Mouse (Mus musculus): ENCODE data around the gene Rgs6. TPM values are rescaled to one million over a fixed set of nuclear protein-coding genes. Genes with fewer than 3 reads are reported as not detected.

The Rgs6 gene
- total RNA-seq, 2 experiments from 2014 or later: 2.6 to 2.8 TPM

DNA sequence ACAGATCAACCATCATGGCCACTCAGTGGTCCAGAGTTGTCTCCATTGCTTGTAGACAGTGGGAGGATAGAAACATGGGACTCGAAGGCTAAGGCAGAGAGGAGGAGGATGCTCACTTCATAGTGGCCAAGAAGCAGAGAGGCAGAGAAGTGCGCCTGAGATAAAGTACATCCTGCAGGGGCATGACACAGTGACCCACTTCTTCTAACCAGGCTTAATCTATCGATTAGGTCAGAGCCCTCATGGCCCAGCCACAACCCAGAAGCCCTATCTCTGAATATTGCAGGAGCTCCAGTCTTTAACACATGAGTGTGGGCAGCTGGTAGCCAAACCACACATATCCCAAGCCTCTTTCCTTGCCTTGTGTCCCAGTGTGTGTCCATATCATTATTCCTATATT lies 385.7 kb downstream of the Rgs6 start:
- no peak for DNase-seq

GRCm38 (mm10) chr12:82978275-82978674 lies 390.2 kb downstream of the Rgs6 start:
- DNase-seq: no peak

DNA sequence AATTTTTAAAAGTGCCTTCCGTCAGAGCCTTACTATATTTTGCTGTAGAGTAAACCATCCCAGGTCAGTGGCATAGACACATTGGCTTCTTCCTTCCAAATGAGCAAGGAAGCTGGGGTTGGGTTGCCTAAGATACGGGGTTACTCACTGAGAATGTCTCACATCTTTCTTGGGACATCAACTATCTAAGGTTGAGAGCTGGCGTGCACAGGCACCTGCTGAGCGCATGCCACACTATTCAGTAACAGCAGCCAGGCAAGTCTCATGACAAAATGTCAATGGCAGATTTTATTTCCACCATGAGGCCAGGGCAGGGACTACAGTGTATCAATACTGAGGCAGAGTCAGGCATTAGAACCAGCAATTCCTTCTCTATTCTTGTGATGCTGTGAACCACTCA lies 394.6 kb downstream of the Rgs6 start:
- no peak for DNase-seq

GRCm38 (mm10) chr12:82985300-82985699 lies 397.2 kb downstream of the Rgs6 start:
- DNase-seq: no peak

- DNase-seq: no peak
These were observed 399.6 kb downstream of the Rgs6 start for GRCm38 (mm10) chr12:82987661-82988060.

GRCm38 (mm10) chr12:82993905-82994304 lies 405.8 kb downstream of the Rgs6 start:
- DNase-seq: no peak

GRCm38 (mm10) chr12:82996775-82997174 lies 408.7 kb downstream of the Rgs6 start:
- no peak for DNase-seq

GRCm38 (mm10) chr12:82998682-82999332 lies 410.7 kb downstream of the Rgs6 start:
- no peak for DNase-seq

- DNase-seq: no peak
These were observed 411.4 kb downstream of the Rgs6 start for GRCm38 (mm10) chr12:82999333-83000032.

DNA sequence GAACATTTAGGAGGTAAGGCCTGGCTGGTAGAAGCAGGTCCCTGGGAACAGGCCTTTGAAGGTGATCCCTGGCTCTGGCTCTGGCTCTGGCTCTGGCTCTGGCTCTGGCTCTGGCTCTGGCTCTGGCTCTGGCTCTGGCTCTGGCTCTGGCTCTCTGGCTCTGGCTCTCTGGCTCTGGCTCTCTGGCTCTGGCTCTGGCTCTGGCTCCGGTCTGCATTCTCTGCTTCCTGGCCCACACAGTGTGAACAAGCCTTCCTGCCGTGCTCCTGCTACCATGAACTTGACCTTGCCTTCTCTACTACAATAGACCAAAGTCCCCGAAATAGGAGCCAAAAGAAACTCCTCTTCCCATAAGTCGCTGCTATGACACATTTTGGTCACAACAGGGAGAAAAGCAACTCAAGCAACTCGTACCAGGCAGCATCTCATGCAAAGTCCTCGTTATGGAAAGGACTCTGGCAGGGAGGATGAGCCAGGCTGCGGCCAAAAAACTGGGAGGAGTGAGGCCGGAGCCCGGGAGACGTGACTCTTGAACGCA lies 412.0 kb downstream of the Rgs6 start:
- DNase-seq: peak; percentile 19

DNA sequence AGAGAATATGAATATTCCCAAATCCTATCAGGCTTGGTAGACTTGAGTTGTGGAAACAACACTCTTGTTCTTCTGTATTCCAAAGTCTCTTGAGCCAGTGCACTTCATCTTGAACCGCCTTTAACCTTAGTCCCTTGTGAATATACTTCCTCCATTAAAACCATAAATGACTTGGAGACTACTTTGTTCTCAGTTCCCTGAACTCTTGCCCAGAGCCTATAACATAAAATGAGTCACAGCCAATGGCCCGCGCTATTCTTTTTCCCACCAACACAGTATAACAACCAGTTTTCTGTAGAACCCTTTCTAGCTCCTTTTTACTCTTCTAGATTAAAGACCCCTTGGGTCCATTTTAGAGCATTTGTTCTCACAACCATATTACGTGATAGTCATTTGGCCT lies 412.9 kb downstream of the Rgs6 start:
- DNase-seq: no peak

GRCm38 (mm10) chr12:83004014-83004682 lies 416.1 kb downstream of the Rgs6 start:
- DNase-seq: no peak

- no peak for DNase-seq
These were observed 423.0 kb downstream of the Rgs6 start for GRCm38 (mm10) chr12:83011056-83011565.

- DNase-seq: no peak
These were observed 426.0 kb downstream of the Rgs6 start for GRCm38 (mm10) chr12:83013918-83014691.

- DNase-seq: no peak
These were observed 426.8 kb downstream of the Rgs6 start for GRCm38 (mm10) chr12:83014848-83015247.

DNA sequence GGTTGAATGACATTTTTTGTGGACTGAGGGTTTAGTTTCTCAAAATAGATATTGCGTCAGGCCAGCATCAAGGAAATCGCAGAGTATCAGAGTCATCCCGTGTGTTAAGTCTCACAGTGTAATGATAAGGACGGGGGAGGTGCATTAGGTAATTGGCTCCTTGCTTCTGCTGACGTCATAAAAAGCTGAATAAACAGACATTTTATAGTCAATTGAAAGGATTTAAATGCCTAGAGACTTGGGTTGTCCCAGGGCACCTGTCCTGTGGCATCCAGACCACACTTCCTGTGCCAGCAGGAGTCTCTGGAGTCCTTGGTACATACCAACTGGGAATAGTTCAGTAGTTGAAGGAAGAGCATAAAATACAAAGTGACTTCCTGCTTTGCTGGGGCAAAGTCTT lies 427.3 kb downstream of the Rgs6 start:
- no peak for DNase-seq

DNA sequence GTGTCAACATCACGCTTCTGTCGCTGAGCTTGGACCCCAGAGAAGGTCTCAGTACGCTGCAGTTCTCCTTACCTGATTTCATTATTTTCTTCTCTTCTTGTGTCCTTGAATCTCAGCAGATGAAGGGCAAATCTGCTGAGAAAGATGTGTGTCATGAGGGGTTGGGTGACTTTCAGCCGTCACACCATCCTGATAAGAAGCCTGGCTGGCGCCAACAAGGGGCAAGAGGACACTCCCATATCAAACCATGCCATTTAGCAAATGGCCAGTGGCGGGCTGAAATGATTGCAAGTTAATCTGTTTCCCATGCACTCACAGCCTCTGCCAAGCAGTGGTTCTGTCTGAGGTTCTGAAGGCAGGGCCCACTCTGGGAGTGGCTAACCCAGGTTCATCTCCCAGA lies 428.4 kb downstream of the Rgs6 start:
- DNase-seq: no peak

GRCm38 (mm10) chr12:83018005-83018404 lies 429.9 kb downstream of the Rgs6 start:
- peak; percentile 84 for DNase-seq

DNA sequence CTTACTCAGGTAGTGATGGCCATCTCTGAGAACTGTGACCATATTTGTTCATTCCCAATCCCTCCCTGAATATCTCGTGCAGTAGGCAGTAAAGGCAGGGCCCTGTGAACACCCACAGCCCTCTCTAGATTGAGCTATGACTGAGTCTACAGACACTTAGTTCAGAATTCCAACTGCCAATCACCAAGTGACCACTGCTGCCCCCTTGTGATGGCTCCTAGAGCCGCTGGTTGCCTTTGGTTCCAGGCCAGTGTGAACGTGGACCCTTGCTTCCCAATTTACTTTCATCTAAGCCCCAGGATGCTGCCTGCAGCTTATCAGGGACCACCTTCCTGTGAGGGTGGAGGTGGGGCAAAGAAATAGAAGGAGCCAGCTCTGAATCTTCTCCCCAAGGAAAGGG lies 438.9 kb downstream of the Rgs6 start:
- no peak for DNase-seq

DNA sequence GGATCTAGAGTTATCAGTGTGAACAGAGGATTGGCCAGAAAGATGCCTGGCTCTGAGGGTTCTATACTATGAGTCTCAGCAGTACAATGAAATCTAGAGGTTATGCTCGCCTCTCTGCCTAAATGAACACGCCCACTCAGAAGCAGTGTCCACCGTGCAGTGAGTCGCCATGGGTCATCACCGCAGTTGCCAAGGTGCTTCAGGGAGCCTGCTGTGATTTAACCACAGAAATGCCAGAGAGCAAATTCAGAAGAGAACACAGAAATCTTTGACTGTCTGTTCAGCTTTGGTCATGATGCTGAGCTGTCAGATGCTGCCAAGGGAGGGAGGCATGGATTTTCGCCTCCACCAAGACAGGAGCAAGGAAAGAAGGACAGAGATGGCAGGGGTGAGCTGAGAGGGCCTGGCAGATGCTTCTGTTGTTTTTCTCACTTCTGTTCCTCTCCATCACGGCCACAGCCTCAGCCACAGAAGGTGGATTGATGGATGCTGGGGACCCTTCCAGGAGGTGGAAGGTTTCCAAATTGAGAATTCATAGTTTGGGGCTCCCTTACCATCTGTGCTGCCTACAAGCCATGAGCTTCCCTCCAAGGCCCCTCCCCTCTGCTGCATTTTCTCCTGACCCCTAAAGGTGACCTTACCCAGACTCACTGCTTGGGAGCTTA lies 445.2 kb downstream of the Rgs6 start:
- DNase-seq: no peak

- DNase-seq: no peak
These were observed 446.9 kb downstream of the Rgs6 start for GRCm38 (mm10) chr12:83034859-83035569.

Measured in gastrocnemius, postnatal 10 days (tissue).